ENCODE assay signal across 18 mouse cellular contexts in the genomic region with DNA sequence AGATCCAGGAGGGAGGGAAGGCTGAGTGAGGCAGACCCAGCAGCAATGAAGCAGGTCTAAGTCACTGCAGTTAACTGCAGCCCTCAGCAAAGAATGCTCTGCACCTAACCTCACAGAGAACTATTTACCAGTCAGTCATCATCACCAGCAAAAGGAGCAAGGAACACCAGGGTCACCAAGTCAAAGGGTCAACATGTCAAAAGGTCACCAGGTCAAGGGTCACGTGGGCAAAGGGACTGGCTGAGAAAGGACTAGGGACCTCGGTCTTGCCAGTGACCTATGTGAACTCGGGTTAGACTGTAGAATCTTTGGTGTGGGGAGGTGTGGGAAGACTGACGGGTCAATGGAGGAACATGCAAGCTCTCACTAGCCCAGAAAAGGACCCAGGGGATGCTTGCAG. TPM values are rescaled to one million over a fixed set of nuclear protein-coding genes. Genes with fewer than 3 reads are reported as not detected.
A peak's percentile ranks its signal among the peaks of the same experiment; 100 is the strongest.
DNase-seq lines count a peak whose midpoint lies in the region; ATAC-seq and TF ChIP-seq lines count a peak whose summit lies in the region.
"Had no signal": no experiment of that assay in that cellular context is flagged by ENCODE, and none has a peak within 500 bp of the region (broad histone marks: within the 10 kb centered on the region; RNA-seq: fewer than 3 reads in every experiment).

No protein-coding gene starts in this region.

- peak; percentile 7 for DNase-seq in kidney, adult 18-20 months
- DNase-seq in kidney, postnatal 4 days, result no peak
- peak; percentile 23 for DNase-seq in liver, postnatal 0 days
- peak; percentile 10 for DNase-seq in mesoderm, embryonic 11.5 days (ENCODE audit: low read depth, low spot score)
- DNase-seq in urinary bladder, postnatal 14 days (ENCODE audit: low spot score), result no peak
- DNase-seq in thymus, postnatal 4 days, result no peak
- DNase-seq: adrenal gland, postnatal 10 days; cerebellum, adult 11-12 months; cerebellum, adult 9-10 months; gastrocnemius, postnatal 36 days; heart, adult 11 months; heart, postnatal 36 days had no signal

- no peak for TF ChIP-seq CTCF in liver, postnatal 0 days (IDR thresholded peaks at IDR 0.05; ENCODE audit: low read depth)

- 64% methylated on average over 4 of the region's 4 CpGs for WGBS in liver, postnatal 0 days (ENCODE audit: insufficient replicate concordance)
- WGBS in liver, embryonic 12.5 days (ENCODE audit: insufficient replicate concordance), result 79% methylated on average over 4 of the region's 4 CpGs
- 57% methylated on average over 4 of the region's 4 CpGs for WGBS in kidney, embryonic 15.5 days

- peak; percentile 17; the same call in 1 of the 2 replicates for ATAC-seq in liver, postnatal 0 days
- no peak for ATAC-seq in liver, embryonic 12.5 days
- no peak for ATAC-seq in kidney, embryonic 15.5 days (replicated peaks; ENCODE audit: low FRiP score)
- ATAC-seq: forebrain, embryonic 15.5 days had no signal

- no peaks in the 10 kb centered on the region for H3K9me3 ChIP-seq in liver, postnatal 0 days (ENCODE audit: low read length)
- no peaks in the 10 kb centered on the region for H3K9me3 ChIP-seq in liver, embryonic 12.5 days (replicated peaks)
- no peaks in the 10 kb centered on the region for H3K9me3 ChIP-seq in kidney, embryonic 15.5 days (replicated peaks)
- H3K9me3 ChIP-seq: embryonic facial prominence, embryonic 12.5 days; forebrain, embryonic 15.5 days; heart, embryonic 13.5 days; hindbrain, embryonic 12.5 days had no signal

- peaks cover 53% of the 10 kb centered on the region for H3K36me3 ChIP-seq in liver, postnatal 0 days (replicated peaks; ENCODE audit: insufficient read depth, low read length)
- peaks cover 92% of the 10 kb centered on the region for H3K36me3 ChIP-seq in liver, embryonic 12.5 days
- peaks cover 69% of the 10 kb centered on the region for H3K36me3 ChIP-seq in kidney, embryonic 15.5 days

- H3K27me3 ChIP-seq in liver, postnatal 0 days (ENCODE audit: insufficient read depth, low read length), result no peaks in the 10 kb centered on the region
- H3K27me3 ChIP-seq in liver, embryonic 12.5 days (replicated peaks), result no peaks in the 10 kb centered on the region
- H3K27me3 ChIP-seq in kidney, embryonic 15.5 days, result no peaks in the 10 kb centered on the region
- H3K27me3 ChIP-seq: embryonic facial prominence, embryonic 12.5 days; forebrain, embryonic 15.5 days; heart, embryonic 13.5 days; hindbrain, embryonic 12.5 days had no signal

- no peak overlapping the region for H3K9ac ChIP-seq in liver, postnatal 0 days (replicated peaks)
- H3K9ac ChIP-seq in liver, embryonic 12.5 days, result no peak overlapping the region
- H3K9ac ChIP-seq in kidney, embryonic 15.5 days, result no peak overlapping the region
- H3K9ac ChIP-seq: embryonic facial prominence, embryonic 12.5 days; forebrain, embryonic 15.5 days; heart, embryonic 13.5 days; hindbrain, embryonic 12.5 days had no signal

- no peaks in the 10 kb centered on the region for H3K4me1 ChIP-seq in liver, postnatal 0 days (ENCODE audit: insufficient read depth)
- peaks cover 30% of the 10 kb centered on the region for H3K4me1 ChIP-seq in liver, embryonic 12.5 days
- no peaks in the 10 kb centered on the region for H3K4me1 ChIP-seq in kidney, embryonic 15.5 days
- H3K4me1 ChIP-seq: embryonic facial prominence, embryonic 12.5 days; forebrain, embryonic 15.5 days; hindbrain, embryonic 12.5 days had no signal

- no peak for TF ChIP-seq EP300 in liver, postnatal 0 days (IDR thresholded peaks at IDR 0.05; ENCODE audit: low read depth)

- H3K27ac ChIP-seq in liver, postnatal 0 days (ENCODE audit: low read depth), result no peak overlapping the region
- no peak overlapping the region for H3K27ac ChIP-seq in liver, embryonic 12.5 days
- H3K27ac ChIP-seq in kidney, embryonic 15.5 days, result 0 out of 2 replicates have a peak overlapping the region, but pooled peaks have one; percentile 27
- H3K27ac ChIP-seq: embryonic facial prominence, embryonic 12.5 days; forebrain, embryonic 15.5 days; heart, embryonic 13.5 days; hindbrain, embryonic 12.5 days had no signal

- no peak overlapping the region for H3K4me2 ChIP-seq in liver, postnatal 0 days (ENCODE audit: low read depth, low read length)
- no peak overlapping the region for H3K4me2 ChIP-seq in liver, embryonic 12.5 days
- no peak overlapping the region for H3K4me2 ChIP-seq in kidney, embryonic 15.5 days
- H3K4me2 ChIP-seq: embryonic facial prominence, embryonic 12.5 days; forebrain, embryonic 15.5 days; heart, embryonic 13.5 days; hindbrain, embryonic 12.5 days had no signal

- no peak overlapping the region for H3K4me3 ChIP-seq in liver, postnatal 0 days (ENCODE audit: low read depth, low read length)
- no peak overlapping the region for H3K4me3 ChIP-seq in liver, embryonic 12.5 days
- no peak overlapping the region for H3K4me3 ChIP-seq in kidney, embryonic 15.5 days (replicated peaks)
- H3K4me3 ChIP-seq: embryonic facial prominence, embryonic 12.5 days; forebrain, embryonic 15.5 days; heart, embryonic 13.5 days; hindbrain, embryonic 12.5 days had no signal

RNA-seq across cellular contexts. Expression of gene Tubgcp3, which starts 25.5 kb away (rescaled TPM):
- 9.3 and 10.9 TPM in 2 replicates for polyA plus RNA-seq in liver, postnatal 0 days (2015; fragmentation: Nextera tagmentation; extraction: Ambion mirVana)
- 38.7 TPM in 2 replicates for polyA plus RNA-seq in liver, embryonic 12.5 days (2016; fragmentation: Nextera tagmentation; extraction: Ambion mirVana)
- polyA plus RNA-seq in kidney, embryonic 15.5 days (2015; fragmentation: Nextera tagmentation; extraction: Ambion mirVana), result 44.6 and 48.0 TPM in 2 replicates

Comparison
In these comparisons a context has a peak if more than half of its experiments do, and no peak if none do; other contexts are left out.
1. DNase-seq: peak in kidney, adult 18-20 months (single experiment), liver, postnatal 0 days (single experiment) and mesoderm, embryonic 11.5 days (single experiment); none in kidney, postnatal 4 days (0 of 2), urinary bladder, postnatal 14 days (single experiment) and thymus, postnatal 4 days (single experiment).